Mouse (Mus musculus) myocyte (in vitro differentiated cells): ENCODE data around the gene Stk10.

Experiments
- E2F4 ChIP-seq: IDR thresholded peaks from one replicate; pipeline ENCODE4 v1.6.1; 2011; ENCODE audit warnings: mild to moderate bottlenecking, control low read depth, moderate library complexity; ENCODE audit not compliant: insufficient read depth
- MAX ChIP-seq: IDR thresholded peaks from one replicate; pipeline ENCODE4 v1.6.1; 2011; ENCODE audit warnings: low read depth, mild to moderate bottlenecking, control low read depth
- POLR2AphosphoS2 ChIP-seq: IDR thresholded peaks from one replicate; pipeline ENCODE4 v1.6.1; 2011; ENCODE audit warnings: low read depth, control low read depth; ENCODE audit not compliant: insufficient read length
- TCF12 ChIP-seq: IDR thresholded peaks from one replicate; pipeline ENCODE4 v1.6.1; 2011; ENCODE audit warnings: mild to moderate bottlenecking, control low read depth; ENCODE audit not compliant: poor library complexity, insufficient read depth, severe bottlenecking
- TCF3 ChIP-seq: IDR thresholded peaks from one replicate; pipeline ENCODE4 v1.6.1; 2011; ENCODE audit warnings: low read depth, control low read depth; ENCODE audit not compliant: insufficient read length

DNA sequence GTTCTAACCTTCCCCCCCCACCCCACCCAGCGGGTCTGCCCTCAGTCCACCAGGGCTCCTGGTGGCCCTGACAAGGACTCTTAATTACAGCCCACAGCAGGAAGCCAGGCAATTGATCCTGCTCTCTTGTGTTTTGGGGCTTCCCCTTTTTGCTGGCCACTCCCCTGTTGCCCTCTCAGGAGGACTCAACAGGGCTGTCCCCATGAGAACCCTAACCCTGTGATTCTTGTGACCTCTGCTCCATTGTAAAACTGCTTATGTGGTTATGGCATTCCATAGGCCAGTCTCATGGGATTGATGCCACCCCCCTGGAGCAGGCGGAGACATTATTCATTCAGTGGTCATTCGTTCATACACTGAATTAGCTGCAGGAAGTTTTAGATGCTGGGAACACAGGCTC, 30.6 kb downstream of the Stk10 start:
- no peak for TF ChIP-seq E2F4
- TF ChIP-seq MAX: no peak
- TF ChIP-seq TCF12: no peak
- TF ChIP-seq POLR2AphosphoS2: no peak
- TF ChIP-seq TCF3: no peak
